Mouse (Mus musculus): ENCODE measurements around the gene Pkn2. TPM values are rescaled to one million over a fixed set of nuclear protein-coding genes. Genes with fewer than 3 reads are reported as not detected.

Gene Pkn2
- polyA plus RNA-seq, 1 experiment, result 26.6 TPM

GRCm38 (mm10) chr3:142743973-142744898, 137.6 kb downstream of the Pkn2 start:
- DNase-seq (ENCODE audit: low spot score), result no peak

Other genes starting within 250 kb of the Pkn2 start
- 8.4 and 9.0 TPM in 2 replicates for gene Kyat3, start 181.0 kb downstream of the Pkn2 start, polyA plus RNA-seq (2012; rRNA removed)
- gene Gtf2b, start 117.0 kb downstream of the Pkn2 start, polyA plus RNA-seq (2012; rRNA removed), result 36.3 and 44.0 TPM in 2 replicates

All from urinary bladder, adult 2 months (tissue).